Mouse (Mus musculus): ENCODE data around the gene Hsd3b2. TPM values are rescaled to one million over a fixed set of nuclear protein-coding genes. Genes with fewer than 3 reads are reported as not detected.
"Not testable (repeated sequence)": the region's sequence is repeated elsewhere in the genome, so short reads cannot be mapped to it uniquely, and the experiment has no call there.

Hsd3b2 gene
- not detected for total RNA-seq (2021)

DNA sequence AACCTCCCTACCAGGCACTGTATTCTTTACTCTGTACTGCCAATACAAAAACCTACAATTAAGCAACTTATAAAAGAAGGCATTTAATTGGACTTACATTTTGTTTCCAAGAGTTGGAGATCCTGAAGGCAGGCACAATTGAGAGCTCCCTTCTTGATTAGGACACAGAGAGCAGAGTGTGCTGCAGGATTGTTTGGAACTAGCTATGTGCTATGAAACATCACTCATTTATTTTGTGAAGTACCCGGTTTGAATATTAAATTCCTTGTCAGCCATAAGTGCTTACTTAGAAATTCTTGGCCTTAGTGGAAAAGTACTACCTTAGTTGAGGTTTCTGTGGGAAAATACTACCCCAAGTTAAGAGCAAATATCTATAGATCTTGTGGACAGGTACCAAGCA is at the start of gene Hsd3b2:
TSS of gene Hsd3b2 (minus strand) at position 168 of the 400 bp plus-strand sequence.
- intact Hi-C loops (cut with DNase I): loop anchor here (1.0 kb wide), 1 partner anchor 37 kb away; no protein-coding TSS in a partner anchor
- DNase-seq: no peak

DNA sequence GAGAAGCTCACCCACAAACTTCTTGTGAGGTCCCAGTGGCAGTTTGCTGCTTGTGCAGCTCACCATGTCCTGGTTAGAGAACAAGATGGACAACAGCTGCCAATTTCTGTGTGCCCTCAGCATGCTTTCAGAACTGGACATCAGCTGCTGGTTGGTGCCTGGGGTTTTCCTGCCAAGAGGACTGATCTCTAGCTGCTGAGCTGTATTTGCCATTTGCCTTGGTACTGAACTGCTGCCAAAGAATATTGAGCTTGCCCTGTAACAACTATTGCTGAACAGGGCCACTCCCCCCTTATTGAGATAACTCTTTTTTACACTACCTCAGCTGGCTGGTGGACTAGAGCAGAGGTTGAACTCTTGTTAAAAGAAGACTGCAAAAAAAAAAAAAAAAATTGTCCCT is 39.8 kb upstream of the Hsd3b2 start:
- DNase-seq: peak; percentile 7 to 13
- intact Hi-C loops (cut with DNase I): no loop called here

DNA sequence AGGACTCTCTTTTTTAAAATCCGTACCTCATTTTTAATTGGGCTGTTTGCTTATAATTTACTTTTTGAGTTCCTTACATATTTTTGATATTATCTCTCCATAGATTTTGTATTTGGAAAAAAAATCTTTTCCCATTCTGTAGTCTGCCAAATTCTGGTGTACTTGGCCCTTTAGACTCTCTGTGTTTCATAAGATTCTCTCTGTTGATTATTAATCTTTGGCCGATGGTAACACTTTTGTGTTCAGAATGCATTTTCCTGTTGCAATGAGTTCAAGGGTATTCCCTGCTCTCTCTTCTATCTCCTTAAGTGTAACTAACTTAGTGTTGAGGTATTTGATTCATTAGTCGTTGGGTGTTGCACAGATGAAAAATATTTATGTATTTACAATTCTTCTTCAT is 32.5 kb upstream of the Hsd3b2 start:
- DNase-seq: no peak
- intact Hi-C loops (cut with DNase I): no loop called here

DNA sequence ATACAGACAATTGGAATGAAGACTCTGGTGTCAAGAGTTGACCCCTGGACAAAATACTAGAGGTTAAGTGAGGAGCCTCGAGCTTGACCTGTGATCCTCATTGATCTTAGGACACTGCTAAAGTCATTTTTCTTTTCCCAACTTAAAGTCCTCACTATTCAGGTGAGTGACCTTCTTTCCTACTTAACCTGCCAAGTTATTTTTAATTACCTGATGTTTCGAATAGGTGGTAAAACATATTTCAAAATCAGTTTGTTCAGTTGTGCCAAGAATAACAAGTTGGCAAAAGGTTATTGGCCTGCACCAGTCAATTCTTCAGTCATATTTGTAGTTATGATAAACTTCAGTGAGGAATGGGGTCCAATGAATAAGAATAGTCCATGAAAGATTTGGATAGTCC is 27.8 kb upstream of the Hsd3b2 start:
- intact Hi-C loops (cut with DNase I): no loop called here
- DNase-seq: no peak

DNA sequence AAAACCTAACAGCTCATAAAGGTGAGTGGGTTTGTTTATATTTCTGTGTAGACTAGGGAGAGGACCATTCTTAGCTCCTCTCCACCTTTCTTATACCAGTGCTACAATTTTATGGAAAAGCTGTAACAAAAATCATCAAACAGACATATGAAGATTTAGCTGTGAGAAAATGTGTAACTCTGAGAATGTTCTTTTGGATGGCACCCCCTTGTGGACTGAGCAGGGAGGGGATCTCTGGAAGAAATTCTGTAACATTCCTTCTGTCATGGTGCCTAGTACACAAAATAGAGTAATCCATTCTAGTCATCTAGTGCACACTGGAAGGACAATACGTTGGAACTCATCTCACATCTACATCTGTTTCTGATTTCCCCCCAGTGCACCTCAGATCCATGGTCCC is 16.7 kb upstream of the Hsd3b2 start:
- DNase-seq; intact Hi-C loops (cut with DNase I): not testable (repeated sequence)

DNA sequence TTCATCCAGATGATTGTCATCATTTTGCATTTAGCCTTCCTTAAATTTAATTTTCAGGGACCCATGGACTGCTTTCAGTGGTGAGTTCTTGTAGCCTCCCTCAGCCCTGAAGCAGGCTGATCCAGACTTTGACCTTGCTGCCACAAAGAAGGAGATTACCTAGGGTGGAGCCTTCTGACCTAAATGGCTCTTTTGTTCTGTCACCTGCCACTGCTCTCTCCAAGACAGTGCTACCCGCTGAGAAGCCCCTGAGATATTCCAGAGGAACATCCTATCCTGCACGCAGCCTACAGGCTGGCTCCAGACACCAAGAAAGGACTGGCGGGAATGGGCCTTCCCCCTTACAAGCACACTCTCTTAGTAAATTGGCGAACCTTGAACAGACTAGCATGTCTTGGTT is 10.0 kb upstream of the Hsd3b2 start:
- intact Hi-C loops (cut with DNase I): no loop called here
- no peak for DNase-seq

DNA sequence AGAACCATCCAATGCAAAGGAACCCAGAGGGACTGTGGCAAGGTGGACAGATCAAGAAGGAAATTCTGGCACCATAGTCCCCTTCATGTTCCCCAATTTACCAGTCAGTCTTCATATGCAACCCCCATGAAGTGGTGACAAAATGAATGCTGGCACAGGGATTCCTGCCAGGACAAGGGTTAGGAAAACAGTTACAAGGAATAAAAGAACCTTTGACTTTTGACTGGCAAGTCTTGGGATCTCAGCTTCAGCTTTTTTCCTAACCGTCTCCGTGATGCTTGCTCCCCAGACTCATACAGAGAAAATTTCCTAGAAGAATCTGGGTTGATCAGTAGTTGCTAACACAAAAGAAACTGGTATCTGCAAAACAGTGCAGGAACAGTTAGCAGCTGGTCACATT is 9.4 kb upstream of the Hsd3b2 start:
- no peak for DNase-seq
- intact Hi-C loops (cut with DNase I): no loop called here

DNA sequence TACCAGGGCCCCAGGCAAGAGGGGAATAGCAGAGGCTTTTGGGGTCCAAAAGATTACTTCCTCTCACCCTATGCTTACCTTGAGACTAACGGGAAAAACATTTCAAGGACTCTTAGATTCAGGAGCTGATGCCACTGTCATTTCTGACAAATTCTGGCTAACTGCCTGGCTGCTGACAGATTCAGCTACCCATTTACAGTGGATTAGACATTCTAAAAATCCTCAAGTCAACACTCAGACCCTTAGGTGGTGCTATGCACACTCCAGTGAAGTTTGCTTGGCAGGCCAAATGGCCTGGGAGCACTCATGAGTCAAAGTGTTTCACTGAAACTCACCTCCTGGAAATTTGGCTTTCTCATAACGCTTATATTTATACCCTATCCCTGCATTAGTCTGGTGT is 1.9 kb upstream of the Hsd3b2 start:
- no peak for DNase-seq
- intact Hi-C loops (cut with DNase I): no loop called here

DNA sequence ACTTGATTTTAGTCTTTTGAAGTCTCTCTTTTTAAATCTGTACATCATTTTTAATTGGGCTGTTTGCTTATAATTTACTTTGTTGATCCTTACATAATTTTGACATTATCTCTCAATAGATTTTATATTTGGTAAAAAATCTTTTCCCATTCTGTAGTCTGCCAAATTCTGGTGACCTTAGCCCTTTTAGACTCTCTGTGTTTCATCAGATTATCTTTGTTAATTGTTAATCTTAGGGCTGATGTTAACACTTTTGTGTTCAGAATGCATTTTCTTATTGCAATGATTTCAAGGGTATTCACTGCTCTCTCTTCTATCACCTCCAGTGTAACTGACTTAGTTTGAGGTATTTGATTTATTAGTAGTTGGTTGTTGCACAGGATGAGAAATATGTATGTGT is 3.6 kb downstream of the Hsd3b2 start:
- intact Hi-C loops (cut with DNase I): no loop called here
- DNase-seq: no peak

DNA sequence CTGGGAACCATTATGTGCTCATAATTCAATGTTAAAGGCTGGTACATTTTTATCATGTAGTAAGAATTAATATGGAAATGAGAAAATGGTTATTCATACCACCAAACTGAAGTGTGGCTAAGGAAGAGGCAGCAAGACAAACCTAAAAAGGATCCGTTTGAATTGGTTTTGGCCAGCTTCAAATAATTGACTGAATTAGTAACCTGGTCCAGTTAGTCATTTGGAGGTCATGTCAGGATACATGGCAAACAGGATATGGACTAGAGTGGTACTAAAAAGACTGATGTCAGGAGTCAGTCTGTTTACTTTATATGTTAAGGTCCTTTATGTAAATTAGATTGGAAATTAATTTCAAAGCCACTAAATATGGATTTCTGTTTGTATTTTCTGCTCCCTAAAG is 41.9 kb downstream of the Hsd3b2 start:
- intact Hi-C loops (cut with DNase I): no loop called here
- DNase-seq: no peak

DNA sequence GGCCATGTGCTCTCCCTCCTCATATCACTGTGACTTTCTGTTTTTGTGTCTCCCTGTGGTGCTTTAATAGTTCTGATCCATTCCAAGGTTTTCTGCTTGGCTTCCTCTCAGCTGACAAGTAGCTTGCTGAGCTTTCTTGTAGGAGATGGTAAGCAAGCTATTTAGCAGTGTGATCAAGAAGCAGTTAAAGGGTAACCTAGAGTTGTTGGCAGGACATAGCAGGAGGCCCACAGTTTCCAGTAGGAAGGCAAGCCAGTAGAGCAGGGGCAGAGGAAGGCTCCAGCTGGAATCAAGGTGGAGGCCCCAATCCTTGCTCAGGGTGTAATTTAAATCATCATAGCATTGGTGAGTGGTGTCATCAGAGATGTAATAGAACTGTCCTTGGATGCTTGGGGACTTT is 43.6 kb downstream of the Hsd3b2 start:
- DNase-seq: no peak
- intact Hi-C loops (cut with DNase I): no loop called here

Other genes with a start within 250 kb of the Hsd3b2 start
- not detected for gene Hsd3b4, start 214.0 kb downstream of the Hsd3b2 start, total RNA-seq (2021)
- gene Gm10681, start 135.7 kb downstream of the Hsd3b2 start, total RNA-seq (2021): not detected
- not detected for gene Hsd3b5, start 94.3 kb downstream of the Hsd3b2 start, total RNA-seq (2021)
- not detected for gene Hsd3b3, start 38.6 kb upstream of the Hsd3b2 start, total RNA-seq (2021)
- gene Hsd3b6, start 89.9 kb upstream of the Hsd3b2 start, total RNA-seq (2021): not detected
- gene Hsd3b1, start 135.3 kb upstream of the Hsd3b2 start, total RNA-seq (2021): not detected
- not detected for gene Hao2, start 168.7 kb upstream of the Hsd3b2 start, total RNA-seq (2021)

Measured in heart, postnatal 36 days (tissue).